Mouse (Mus musculus) lung, postnatal 0 days (tissue): ENCODE results near the gene Etv6.

Experiments used
- CTCF ChIP-seq: IDR thresholded peaks from 2 replicates; pipeline ENCODE4 v1.5.1; 2016; ENCODE audit warnings: antibody characterized with exemption, mild to moderate bottlenecking
- EP300 ChIP-seq: IDR thresholded peaks from 2 replicates; pipeline ENCODE4 v1.6.1; 2016; ENCODE audit warnings: antibody characterized with exemption, mild to moderate bottlenecking, control low read depth

DNA sequence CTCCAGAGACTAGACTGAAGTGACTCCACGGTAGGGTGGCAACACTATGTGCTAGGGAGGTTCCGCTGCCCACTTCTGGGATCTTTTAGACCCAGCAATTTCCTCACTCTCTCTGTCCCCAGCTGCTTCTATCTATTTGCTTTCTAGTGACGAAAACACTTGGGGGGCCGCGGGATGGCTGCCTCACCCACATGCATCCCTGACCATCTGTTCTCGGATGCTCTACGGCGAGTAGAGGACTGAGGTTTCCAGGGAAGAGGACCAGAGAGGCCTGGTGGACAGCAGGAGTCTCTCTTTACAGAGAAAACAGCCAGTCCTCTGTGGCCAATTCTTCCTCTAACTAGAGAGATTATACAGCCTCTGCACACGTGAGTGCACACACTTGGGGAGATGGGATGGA is 43.6 kb downstream of the Etv6 start:
- TF ChIP-seq CTCF (no peak), EP300 (no peak)
